In genomic region chr4:154198377-154198961, GRCm38 (mm10) we compare ENCODE assay signal across 14 mouse cellular contexts. TPM values are rescaled to one million over a fixed set of nuclear protein-coding genes. Genes with fewer than 3 reads are reported as not detected.
DNase-seq lines count a peak whose midpoint lies in the region; ATAC-seq and TF ChIP-seq lines count a peak whose summit lies in the region.
"Had no signal": no experiment of that assay in that cellular context is flagged by ENCODE, and none has a peak within 500 bp of the region (broad histone marks: within the 10 kb centered on the region; RNA-seq: fewer than 3 reads in every experiment).

No protein-coding gene starts in this region.

- peak overlapping the region; percentile 48; the same call in 1 of the 2 replicates for H3K9ac ChIP-seq in heart, embryonic 13.5 days
- no peak overlapping the region for H3K9ac ChIP-seq in heart, adult 2 months (ENCODE audit: low read depth, low read length)
- peak overlapping the region; percentile 37 for H3K9ac ChIP-seq in embryonic facial prominence, embryonic 11.5 days (replicated peaks; ENCODE audit: low read length)
- no peak overlapping the region for H3K9ac ChIP-seq in hindbrain, embryonic 14.5 days
- no peak overlapping the region for H3K9ac ChIP-seq in midbrain, postnatal 0 days (replicated peaks; ENCODE audit: low read length, poor library complexity, severe bottlenecking)

- H3K27ac ChIP-seq in heart, embryonic 13.5 days (replicated peaks) = no peak overlapping the region
- no peak overlapping the region for H3K27ac ChIP-seq in heart, adult 2 months
- H3K27ac ChIP-seq in embryonic facial prominence, embryonic 11.5 days (replicated peaks; ENCODE audit: low read depth, low read length) = peak overlapping the region; percentile 86
- peak overlapping the region; percentile 9; the same call in 1 of the 2 replicates for H3K27ac ChIP-seq in hindbrain, embryonic 14.5 days
- H3K27ac ChIP-seq in midbrain, postnatal 0 days (ENCODE audit: low read depth, low read length) = no peak overlapping the region

- H3K79me2 ChIP-seq in heart, adult 2 months (replicated peaks; ENCODE audit: control insufficient read depth, insufficient read depth, low read length) = no peaks in the 10 kb centered on the region

- peaks cover 13% of the 10 kb centered on the region for H3K4me1 ChIP-seq in heart, embryonic 13.5 days
- no peaks in the 10 kb centered on the region for H3K4me1 ChIP-seq in heart, adult 2 months (ENCODE audit: control insufficient read depth, insufficient read depth, low read length)
- peaks cover 13% of the 10 kb centered on the region for H3K4me1 ChIP-seq in embryonic facial prominence, embryonic 11.5 days (ENCODE audit: control insufficient read depth, insufficient read depth, low read length)
- peaks cover 7% of the 10 kb centered on the region; the same call in 1 of the 2 replicates for H3K4me1 ChIP-seq in hindbrain, embryonic 14.5 days (replicated peaks; ENCODE audit: control insufficient read depth, insufficient read depth, low read length)
- no peaks in the 10 kb centered on the region for H3K4me1 ChIP-seq in midbrain, postnatal 0 days (ENCODE audit: insufficient read depth, low read length)

- H3K27me3 ChIP-seq in heart, embryonic 13.5 days (replicated peaks) = 0 out of 2 replicates have a peak, but pooled peaks cover 2% of the 10 kb centered on the region
- H3K27me3 ChIP-seq in heart, adult 2 months (ENCODE audit: control insufficient read depth, insufficient read depth, low read length) = no peaks in the 10 kb centered on the region
- H3K27me3 ChIP-seq in embryonic facial prominence, embryonic 11.5 days (ENCODE audit: control insufficient read depth, insufficient read depth, low read length) = no peaks in the 10 kb centered on the region
- H3K27me3 ChIP-seq in hindbrain, embryonic 14.5 days (ENCODE audit: control insufficient read depth, insufficient read depth, low read length) = no peaks in the 10 kb centered on the region
- no peaks in the 10 kb centered on the region for H3K27me3 ChIP-seq in midbrain, postnatal 0 days (ENCODE audit: insufficient read depth, low read length)

- no peak for TF ChIP-seq CTCF in heart, adult 2 months (IDR thresholded peaks at IDR 0.05)
- no peak for TF ChIP-seq CTCF in midbrain, postnatal 0 days (IDR thresholded peaks at IDR 0.05)

- ATAC-seq in heart, embryonic 13.5 days (ENCODE audit: extremely low read depth, insufficient number of reproducible peaks, low FRiP score, low TSS enrichment) = no peak
- peak; percentile 44; the same call in 1 of the 2 replicates for ATAC-seq in embryonic facial prominence, embryonic 11.5 days (replicated peaks; ENCODE audit: insufficient number of reproducible peaks, low FRiP score, low TSS enrichment, low read depth)
- ATAC-seq in hindbrain, embryonic 14.5 days (ENCODE audit: low FRiP score) = no peak
- ATAC-seq in midbrain, postnatal 0 days (ENCODE audit: low FRiP score) = no peak
- ATAC-seq: CD4-positive, CD25-positive, alpha-beta regulatory T cell, adult 4 months had no signal

- no peak overlapping the region for H3K4me3 ChIP-seq in heart, embryonic 13.5 days
- H3K4me3 ChIP-seq in heart, adult 2 months = no peak overlapping the region
- no peak overlapping the region for H3K4me3 ChIP-seq in embryonic facial prominence, embryonic 11.5 days (ENCODE audit: low read depth, low read length)
- H3K4me3 ChIP-seq in hindbrain, embryonic 14.5 days (replicated peaks; ENCODE audit: low read length) = no peak overlapping the region
- H3K4me3 ChIP-seq in midbrain, postnatal 0 days (ENCODE audit: low read depth, low read length) = no peak overlapping the region

- no peak for DNase-seq in heart, adult 2 months
- DNase-seq in embryonic facial prominence, embryonic 11.5 days (ENCODE audit: low spot score) = peak; percentile 45
- no peak for DNase-seq in hindbrain, embryonic 14.5 days (ENCODE audit: low spot score)
- peak; percentile 26 for DNase-seq in midbrain, postnatal 0 days (ENCODE audit: low spot score)
- DNase-seq in urinary bladder, postnatal 14 days (ENCODE audit: low spot score) = no peak
- no peak for DNase-seq in testis, postnatal 10 days (ENCODE audit: low spot score)
- DNase-seq: adrenal gland, adult 8-10 months; cerebellum, adult 11 months; gastrocnemius, postnatal 36 days; kidney, postnatal 25 days; lung, adult 2 months had no signal

- TF ChIP-seq EP300 in heart, adult 2 months (IDR thresholded peaks at IDR 0.05; ENCODE audit: insufficient read depth, low read depth, low read length) = no peak

- 55% methylated on average over 7 of the region's 7 CpGs for WGBS in heart, embryonic 13.5 days
- 66% methylated on average over 7 of the region's 7 CpGs for WGBS in heart, adult 2 months
- WGBS in embryonic facial prominence, embryonic 11.5 days = 25% methylated on average over 7 of the region's 7 CpGs
- WGBS in hindbrain, embryonic 14.5 days = 13% methylated on average over 7 of the region's 7 CpGs
- WGBS in midbrain, postnatal 0 days = 31% methylated on average over 7 of the region's 7 CpGs

- H3K9me3 ChIP-seq in heart, embryonic 13.5 days = no peaks in the 10 kb centered on the region; the same call in 1 of the 2 replicates
- no peaks in the 10 kb centered on the region for H3K9me3 ChIP-seq in embryonic facial prominence, embryonic 11.5 days (replicated peaks; ENCODE audit: control insufficient read depth, low read length)
- no peaks in the 10 kb centered on the region for H3K9me3 ChIP-seq in hindbrain, embryonic 14.5 days (ENCODE audit: control insufficient read depth, low read length)
- no peaks in the 10 kb centered on the region for H3K9me3 ChIP-seq in midbrain, postnatal 0 days (ENCODE audit: low read length)

- no peaks in the 10 kb centered on the region for H3K36me3 ChIP-seq in heart, embryonic 13.5 days
- no peaks in the 10 kb centered on the region for H3K36me3 ChIP-seq in heart, adult 2 months (ENCODE audit: control insufficient read depth, insufficient read depth, low read length)
- no peaks in the 10 kb centered on the region; the same call in 1 of the 2 replicates for H3K36me3 ChIP-seq in embryonic facial prominence, embryonic 11.5 days (replicated peaks; ENCODE audit: control insufficient read depth, insufficient read depth, low read depth, low read length)
- no peaks in the 10 kb centered on the region for H3K36me3 ChIP-seq in hindbrain, embryonic 14.5 days (replicated peaks; ENCODE audit: control insufficient read depth, insufficient read depth)
- H3K36me3 ChIP-seq in midbrain, postnatal 0 days (ENCODE audit: insufficient read depth, low read length) = no peaks in the 10 kb centered on the region

- intact Hi-C loops in heart, adult 2 months (cut with DNase I) = no loop called here

- no peak overlapping the region for H3K4me2 ChIP-seq in heart, embryonic 13.5 days
- H3K4me2 ChIP-seq in embryonic facial prominence, embryonic 11.5 days (ENCODE audit: low read depth, low read length) = peak overlapping the region; percentile 8; the same call in 1 of the 2 replicates
- H3K4me2 ChIP-seq in hindbrain, embryonic 14.5 days (replicated peaks) = no peak overlapping the region
- no peak overlapping the region for H3K4me2 ChIP-seq in midbrain, postnatal 0 days (ENCODE audit: low read depth, low read length, poor library complexity, severe bottlenecking)

- no peak for TF ChIP-seq POLR2A in heart, adult 2 months (IDR thresholded peaks at IDR 0.05; ENCODE audit: insufficient read depth, low read depth, low read length)

RNA-seq across cellular contexts. Expression of gene Megf6, which starts 27.9 kb away (rescaled TPM):
- polyA plus RNA-seq in heart, embryonic 13.5 days (2015; fragmentation: Nextera tagmentation; extraction: Ambion mirVana) = 25.9 and 28.4 TPM in 2 replicates
- total RNA-seq in heart, adult 2 months (2021) = 1 to 10 TPM; 4.1 to 4.9 TPM
- polyA plus RNA-seq in heart, adult 2 months (2012; rRNA removed) = 4.3 and 4.5 TPM in 2 replicates
- 17.6 and 22.9 TPM in 2 replicates for polyA plus RNA-seq in embryonic facial prominence, embryonic 11.5 days (2014; fragmentation: Nextera tagmentation; extraction: Ambion mirVana)
- 8.8 and 10.1 TPM in 2 replicates for polyA plus RNA-seq in hindbrain, embryonic 14.5 days (2014; fragmentation: Nextera tagmentation; extraction: Ambion mirVana)
- 39.4 and 68.0 TPM in 2 replicates for total RNA-seq in midbrain, postnatal 0 days (2014; rRNA removed)
- polyA plus RNA-seq in midbrain, postnatal 0 days (2015; fragmentation: Nextera tagmentation; extraction: Ambion mirVana) = 12.1 and 15.4 TPM in 2 replicates
- total RNA-seq: monocyte, adult 5-6 weeks had no signal
- polyA plus RNA-seq: CD4-positive, CD25-positive, alpha-beta regulatory T cell, adult 4 months had no signal

RNA-seq across cellular contexts. Expression of gene Tprgl, which starts 38.0 kb away (rescaled TPM):
- 119 and 121 TPM in 2 replicates for polyA plus RNA-seq in heart, embryonic 13.5 days (2015; fragmentation: Nextera tagmentation; extraction: Ambion mirVana)
- total RNA-seq in heart, adult 2 months (2021) = 100 to 1,000 TPM; 121 to 130 TPM
- polyA plus RNA-seq in heart, adult 2 months (2012; rRNA removed) = 147 and 204 TPM in 2 replicates
- polyA plus RNA-seq in embryonic facial prominence, embryonic 11.5 days (2014; fragmentation: Nextera tagmentation; extraction: Ambion mirVana) = 117 and 134 TPM in 2 replicates
- polyA plus RNA-seq in hindbrain, embryonic 14.5 days (2014; fragmentation: Nextera tagmentation; extraction: Ambion mirVana) = 203 and 222 TPM in 2 replicates
- 210 and 241 TPM in 2 replicates for total RNA-seq in midbrain, postnatal 0 days (2014; rRNA removed)
- 227 and 250 TPM in 2 replicates for polyA plus RNA-seq in midbrain, postnatal 0 days (2015; fragmentation: Nextera tagmentation; extraction: Ambion mirVana)

RNA-seq across cellular contexts. Expression of gene Wrap73, which starts 56.3 kb away (rescaled TPM):
- 22.6 and 24.3 TPM in 2 replicates for polyA plus RNA-seq in heart, embryonic 13.5 days (2015; fragmentation: Nextera tagmentation; extraction: Ambion mirVana)
- total RNA-seq in heart, adult 2 months (2021) = 10 to 100 TPM; 11.8 to 12.3 TPM
- polyA plus RNA-seq in heart, adult 2 months (2012; rRNA removed) = 16.9 and 17.9 TPM in 2 replicates
- 47.4 and 50.0 TPM in 2 replicates for polyA plus RNA-seq in embryonic facial prominence, embryonic 11.5 days (2014; fragmentation: Nextera tagmentation; extraction: Ambion mirVana)
- polyA plus RNA-seq in hindbrain, embryonic 14.5 days (2014; fragmentation: Nextera tagmentation; extraction: Ambion mirVana) = 35.3 and 36.3 TPM in 2 replicates
- total RNA-seq in midbrain, postnatal 0 days (2014; rRNA removed) = 37.6 and 46.8 TPM in 2 replicates
- polyA plus RNA-seq in midbrain, postnatal 0 days (2015; fragmentation: Nextera tagmentation; extraction: Ambion mirVana) = 34.7 and 36.3 TPM in 2 replicates

RNA-seq across cellular contexts. Expression of gene Trp73, which starts 58.5 kb away (rescaled TPM):
- 0.07 and 0.10 TPM in 2 replicates for polyA plus RNA-seq in heart, embryonic 13.5 days (2015; fragmentation: Nextera tagmentation; extraction: Ambion mirVana)
- not detected for total RNA-seq in heart, adult 2 months (2021)
- 0.39 TPM in 1 of 2 replicates, not detected in the other for polyA plus RNA-seq in heart, adult 2 months (2012; rRNA removed)
- polyA plus RNA-seq in embryonic facial prominence, embryonic 11.5 days (2014; fragmentation: Nextera tagmentation; extraction: Ambion mirVana) = 0.84 and 1.1 TPM in 2 replicates
- 0.68 and 0.96 TPM in 2 replicates for polyA plus RNA-seq in hindbrain, embryonic 14.5 days (2014; fragmentation: Nextera tagmentation; extraction: Ambion mirVana)
- total RNA-seq in midbrain, postnatal 0 days (2014; rRNA removed) = 0.49 and 1.2 TPM in 2 replicates
- polyA plus RNA-seq in midbrain, postnatal 0 days (2015; fragmentation: Nextera tagmentation; extraction: Ambion mirVana) = 0.28 and 0.52 TPM in 2 replicates
- total RNA-seq: gastrocnemius, postnatal 36 days; monocyte, adult 5-6 weeks had no signal
- polyA plus RNA-seq: CD4-positive, CD25-positive, alpha-beta regulatory T cell, adult 4 months had no signal

Comparison
In these comparisons a context has a peak if more than half of its experiments do, and no peak if none do; other contexts are left out.
1. H3K9ac ChIP-seq: peak in heart, embryonic 13.5 days (single experiment) and embryonic facial prominence, embryonic 11.5 days (single experiment); none in heart, adult 2 months (single experiment), hindbrain, embryonic 14.5 days (single experiment) and midbrain, postnatal 0 days (single experiment).
2. H3K27ac ChIP-seq: peak in embryonic facial prominence, embryonic 11.5 days (single experiment) and hindbrain, embryonic 14.5 days (single experiment); none in heart, embryonic 13.5 days (single experiment), heart, adult 2 months (single experiment) and midbrain, postnatal 0 days (single experiment).
3. DNase-seq: peak in embryonic facial prominence, embryonic 11.5 days (single experiment) and midbrain, postnatal 0 days (single experiment); none in heart, adult 2 months (0 of 2), hindbrain, embryonic 14.5 days (single experiment), urinary bladder, postnatal 14 days (single experiment) and testis, postnatal 10 days (single experiment).